Mouse (Mus musculus): ENCODE measurements at regions not wholly inside any gene's neighbourhood (a gene's known extent, or its start where the extent isn't known, plus 50 kb on each side); places are given as distances from the start of the nearest gene placed in this dataset.

- no peak for TF ChIP-seq POLR2A (IDR thresholded peaks at IDR 0.05; ENCODE audit: low read depth, low read length)
- TF ChIP-seq CTCF (IDR thresholded peaks at IDR 0.05; ENCODE audit: extremely low read depth, insufficient read length, insufficient replicate concordance, low read depth, low read length): no peak
- WGBS: 51% methylated on average over 15 of the region's 15 CpGs
These were observed 196.9 kb downstream of the Thbs2 start for GRCm38 (mm10) chr17:14497086-14497485.

GRCm38 (mm10) chr17:14493751-14494320 lies 200.2 kb downstream of the Thbs2 start:
- 83% methylated on average over 8 of the region's 8 CpGs for WGBS

More at GRCm38 (mm10) chr17:14497086-14497485, 196.9 kb downstream of the Thbs2 start:
- H3K27ac ChIP-seq (ENCODE audit: insufficient read depth, low read depth, low read length): no peak overlapping the region
- no peaks in the 10 kb centered on the region for H3K4me1 ChIP-seq (ENCODE audit: control insufficient read depth, insufficient read depth, insufficient read length, low read length)
- no peak overlapping the region for H3K4me3 ChIP-seq (ENCODE audit: low read depth, low read length)
- no peaks in the 10 kb centered on the region for H3K27me3 ChIP-seq (ENCODE audit: control insufficient read depth, insufficient read depth, low read length)
- no peaks in the 10 kb centered on the region for H3K36me3 ChIP-seq (ENCODE audit: control insufficient read depth, insufficient read depth, low read length)

GRCm38 (mm10) chr17:14492936-14493335 lies 201.1 kb downstream of the Thbs2 start:
- Histone ChIP-seq H3K4me1 (ENCODE audit: control insufficient read depth, insufficient read depth, insufficient read length, low read length) (no peaks in the 10 kb centered on the region), H3K4me3 (ENCODE audit: low read depth, low read length) (no peak overlapping the region), H3K27ac (ENCODE audit: insufficient read depth, low read depth, low read length) (no peak overlapping the region), H3K27me3 (ENCODE audit: control insufficient read depth, insufficient read depth, low read length) (no peaks in the 10 kb centered on the region), H3K36me3 (ENCODE audit: control insufficient read depth, insufficient read depth, low read length) (no peaks in the 10 kb centered on the region)
- TF ChIP-seq CTCF (IDR thresholded peaks at IDR 0.05; ENCODE audit: extremely low read depth, insufficient read length, insufficient replicate concordance, low read depth, low read length): no peak
- no peak for TF ChIP-seq POLR2A (IDR thresholded peaks at IDR 0.05; ENCODE audit: low read depth, low read length)
- whole genome bisulfite sequencing: 76% methylated on average over 10 of the region's 10 CpGs

More at GRCm38 (mm10) chr17:14493751-14494320, 200.2 kb downstream of the Thbs2 start:
- no peaks in the 10 kb centered on the region for H3K4me1 ChIP-seq (ENCODE audit: control insufficient read depth, insufficient read depth, insufficient read length, low read length)
- H3K27me3 ChIP-seq (ENCODE audit: control insufficient read depth, insufficient read depth, low read length): no peaks in the 10 kb centered on the region
- no peak overlapping the region for H3K4me3 ChIP-seq (ENCODE audit: low read depth, low read length)
- H3K36me3 ChIP-seq (ENCODE audit: control insufficient read depth, insufficient read depth, low read length): no peaks in the 10 kb centered on the region
- H3K27ac ChIP-seq (ENCODE audit: insufficient read depth, low read depth, low read length): no peak overlapping the region
- TF ChIP-seq POLR2A (IDR thresholded peaks at IDR 0.05; ENCODE audit: low read depth, low read length): no peak
- no peak for TF ChIP-seq CTCF (IDR thresholded peaks at IDR 0.05; ENCODE audit: extremely low read depth, insufficient read length, insufficient replicate concordance, low read depth, low read length)

GRCm38 (mm10) chr17:14481746-14482145 lies 202.4 kb downstream of the Smoc2 start:
- no peak overlapping the region for H3K27ac ChIP-seq (ENCODE audit: insufficient read depth, low read depth, low read length)
- TF ChIP-seq POLR2A (IDR thresholded peaks at IDR 0.05; ENCODE audit: low read depth, low read length) (no peak), CTCF (IDR thresholded peaks at IDR 0.05; ENCODE audit: extremely low read depth, insufficient read length, insufficient replicate concordance, low read depth, low read length) (no peak)
- 88% methylated on average over 6 of the region's 6 CpGs for WGBS
- H3K27me3 ChIP-seq (ENCODE audit: control insufficient read depth, insufficient read depth, low read length): no peaks in the 10 kb centered on the region
- no peaks in the 10 kb centered on the region for H3K4me1 ChIP-seq (ENCODE audit: control insufficient read depth, insufficient read depth, insufficient read length, low read length)
- H3K36me3 ChIP-seq (ENCODE audit: control insufficient read depth, insufficient read depth, low read length): no peaks in the 10 kb centered on the region
- no peak overlapping the region for H3K4me3 ChIP-seq (ENCODE audit: low read depth, low read length)

GRCm38 (mm10) chr17:14478938-14479505 lies 199.7 kb downstream of the Smoc2 start:
- Histone ChIP-seq H3K4me3 (ENCODE audit: low read depth, low read length) (no peak overlapping the region), H3K27me3 (ENCODE audit: control insufficient read depth, insufficient read depth, low read length) (no peaks in the 10 kb centered on the region), H3K36me3 (ENCODE audit: control insufficient read depth, insufficient read depth, low read length) (no peaks in the 10 kb centered on the region), H3K4me1 (ENCODE audit: control insufficient read depth, insufficient read depth, insufficient read length, low read length) (no peaks in the 10 kb centered on the region), H3K27ac (ENCODE audit: insufficient read depth, low read depth, low read length) (no peak overlapping the region)
- TF ChIP-seq CTCF (IDR thresholded peaks at IDR 0.05; ENCODE audit: extremely low read depth, insufficient read length, insufficient replicate concordance, low read depth, low read length) (no peak), POLR2A (IDR thresholded peaks at IDR 0.05; ENCODE audit: low read depth, low read length) (no peak)
- 90% methylated on average over 10 of the region's 10 CpGs for WGBS

GRCm38 (mm10) chr17:14476707-14477106 lies 197.4 kb downstream of the Smoc2 start:
- Histone ChIP-seq H3K4me3 (ENCODE audit: low read depth, low read length) (no peak overlapping the region), H3K36me3 (ENCODE audit: control insufficient read depth, insufficient read depth, low read length) (no peaks in the 10 kb centered on the region), H3K27ac (ENCODE audit: insufficient read depth, low read depth, low read length) (no peak overlapping the region), H3K27me3 (ENCODE audit: control insufficient read depth, insufficient read depth, low read length) (no peaks in the 10 kb centered on the region), H3K4me1 (ENCODE audit: control insufficient read depth, insufficient read depth, insufficient read length, low read length) (no peaks in the 10 kb centered on the region)
- TF ChIP-seq CTCF (IDR thresholded peaks at IDR 0.05; ENCODE audit: extremely low read depth, insufficient read length, insufficient replicate concordance, low read depth, low read length) (no peak), POLR2A (IDR thresholded peaks at IDR 0.05; ENCODE audit: low read depth, low read length) (no peak)
- 87% methylated on average over 12 of the region's 12 CpGs for WGBS

- WGBS: 28% methylated on average over 23 of the region's 23 CpGs
- no peaks in the 10 kb centered on the region for H3K27me3 ChIP-seq (ENCODE audit: control insufficient read depth, insufficient read depth, low read length)
- no peaks in the 10 kb centered on the region for H3K4me1 ChIP-seq (ENCODE audit: control insufficient read depth, insufficient read depth, insufficient read length, low read length)
- H3K4me3 ChIP-seq (ENCODE audit: low read depth, low read length): no peak overlapping the region
- H3K27ac ChIP-seq (ENCODE audit: insufficient read depth, low read depth, low read length): no peak overlapping the region
- H3K36me3 ChIP-seq (ENCODE audit: control insufficient read depth, insufficient read depth, low read length): no peaks in the 10 kb centered on the region
- no peak for TF ChIP-seq POLR2A (IDR thresholded peaks at IDR 0.05; ENCODE audit: low read depth, low read length)
- no peak for TF ChIP-seq CTCF (IDR thresholded peaks at IDR 0.05; ENCODE audit: extremely low read depth, insufficient read length, insufficient replicate concordance, low read depth, low read length)
These were observed 196.7 kb downstream of the Smoc2 start for GRCm38 (mm10) chr17:14475778-14476647.
